Mouse (Mus musculus) MEL (cell line): ENCODE measurements at regions not wholly inside any gene's neighbourhood (a gene's known extent, or its start where the extent isn't known, plus 50 kb on each side); places are given as distances from the start of the nearest gene placed in this dataset.

Source experiments
- DNase-seq: peaks from one replicate; pipeline ENCODE4 v3.0.0; 2011; ENCODE audit warnings: low read depth, low spot score
- H3K27ac ChIP-seq: 2 replicates; pipeline ENCODE4 v1.5.1; 2012; ENCODE audit warnings: low read depth, mild to moderate bottlenecking, control low read depth, low read length, moderate library complexity; ENCODE audit not compliant: control insufficient read depth
- H3K27me3 ChIP-seq, 2 experiments: fragments of 150-350 bp in 1 of 2; sonication (generic) in 1 of 2; 2 replicates each; pipeline ENCODE4 v1.6.1; 2012; ENCODE audit warnings: low read length in 2 of 2, mild to moderate bottlenecking in 2 of 2, improper control_type of control experiment in 1 of 2, moderate library complexity in 1 of 2; ENCODE audit not compliant: insufficient read depth in 2 of 2, control insufficient read depth in 1 of 2
- H3K36me3 ChIP-seq, 2 experiments: 2 replicates each; pipeline ENCODE4 v1.6.1; 2012 to 2014; ENCODE audit warnings: low read length in 2 of 2, improper control_type of control experiment in 1 of 2, inconsistent platforms in 1 of 2, mild to moderate bottlenecking in 1 of 2; ENCODE audit not compliant: insufficient read depth in 2 of 2, control insufficient read depth in 1 of 2
- H3K4me1 ChIP-seq, 2 experiments: fragments of 150-350 bp in 1 of 2; sonication (generic) in 1 of 2; 2 replicates each; pipeline ENCODE4 v1.6.1; 2012; ENCODE audit warnings: low read length in 2 of 2, improper control_type of control experiment in 1 of 2, mild to moderate bottlenecking in 1 of 2; ENCODE audit not compliant: insufficient read depth in 2 of 2, control insufficient read depth in 1 of 2
- H3K4me3 ChIP-seq, 2 experiments: fragments of 150-350 bp in 1 of 2; sonication (generic) in 1 of 2; 2 replicates each; pipeline ENCODE4 v1.5.1; 2012; ENCODE audit warnings: low read depth in 2 of 2, low read length in 2 of 2, mild to moderate bottlenecking in 2 of 2, moderate library complexity in 2 of 2, control low read depth in 1 of 2, improper control_type of control experiment in 1 of 2; ENCODE audit not compliant: control insufficient read depth in 1 of 2, insufficient read depth in 1 of 2
- H3K79me2 ChIP-seq: 2 replicates; pipeline ENCODE4 v1.6.1; 2012; ENCODE audit warnings: mild to moderate bottlenecking, low read length, moderate library complexity; ENCODE audit not compliant: control insufficient read depth, poor library complexity, insufficient read depth
- H3K9ac ChIP-seq: 2 replicates; pipeline ENCODE4 v1.6.1; 2012; ENCODE audit warnings: low read depth, mild to moderate bottlenecking, control low read depth, low read length, moderate library complexity; ENCODE audit not compliant: control insufficient read depth, poor library complexity, severe bottlenecking
- H3K9me3 ChIP-seq: fragments of 150-350 bp; sonication (generic); replicated peaks from 2 replicates; pipeline ENCODE4 v1.6.1; 2012; ENCODE audit warnings: mild to moderate bottlenecking, low read length, improper control_type of control experiment, moderate library complexity; ENCODE audit not compliant: insufficient read depth
- BHLHE40 ChIP-seq: IDR thresholded peaks from 2 replicates; pipeline ENCODE4 v1.6.1; 2012; ENCODE audit warnings: low read depth, mild to moderate bottlenecking, inconsistent platforms, low read length, improper control_type of control experiment, borderline replicate concordance
- CHD1 ChIP-seq: IDR thresholded peaks from 2 replicates; pipeline ENCODE4 v1.6.1; 2012; ENCODE audit warnings: low read depth, mild to moderate bottlenecking, inconsistent platforms, low read length, improper control_type of control experiment
- CTCF ChIP-seq, 3 experiments: IDR thresholded peaks in 2 of 3; conservative IDR thresholded peaks in 1 of 3; 2 replicates each; pipeline ENCODE4 v1.5.1; 2011 to 2012; ENCODE audit warnings: low read length in 3 of 3, low read depth in 2 of 3, mild to moderate bottlenecking in 2 of 3, improper control_type of control experiment in 1 of 3, inconsistent platforms in 1 of 3, mixed read lengths in 1 of 3, moderate library complexity in 1 of 3; ENCODE audit not compliant: control insufficient read depth in 1 of 3, insufficient read depth in 1 of 3, poor library complexity in 1 of 3, severe bottlenecking in 1 of 3
- EP300 ChIP-seq, 2 experiments: IDR thresholded peaks; 2 replicates each; pipeline ENCODE4 v1.6.1; 2011; ENCODE audit warnings: improper control_type of control experiment in 2 of 2, low read length in 2 of 2, low read depth in 1 of 2, mild to moderate bottlenecking in 1 of 2
- ETS1 ChIP-seq: IDR thresholded peaks from 2 replicates; pipeline ENCODE4 v1.6.1; 2012; ENCODE audit warnings: low read depth, mild to moderate bottlenecking, inconsistent platforms, low read length, improper control_type of control experiment, moderate library complexity
- GABPA ChIP-seq: IDR thresholded peaks from 2 replicates; pipeline ENCODE4 v1.6.1; 2012; ENCODE audit warnings: low read depth, mild to moderate bottlenecking, inconsistent platforms, low read length, improper control_type of control experiment, moderate library complexity
- HCFC1 ChIP-seq: IDR thresholded peaks from 2 replicates; pipeline ENCODE4 v1.6.1; 2012; ENCODE audit warnings: low read depth, mild to moderate bottlenecking, inconsistent platforms, low read length, improper control_type of control experiment, moderate library complexity
- JUND ChIP-seq: IDR thresholded peaks from 2 replicates; pipeline ENCODE4 v1.6.1; 2011; ENCODE audit warnings: low read depth, mild to moderate bottlenecking, improper control_type of control experiment, low read length
- MAFK ChIP-seq: IDR thresholded peaks from 2 replicates; pipeline ENCODE4 v1.6.1; 2011; ENCODE audit warnings: low read depth, mild to moderate bottlenecking, low read length, improper control_type of control experiment, borderline replicate concordance
- MAZ ChIP-seq: IDR thresholded peaks from 2 replicates; pipeline ENCODE4 v1.6.1; 2012; ENCODE audit warnings: low read depth, mild to moderate bottlenecking, inconsistent platforms, low read length, improper control_type of control experiment
- MEF2A ChIP-seq: IDR thresholded peaks from 2 replicates; pipeline ENCODE4 v1.6.1; 2014; ENCODE audit warnings: low read depth, mild to moderate bottlenecking, inconsistent platforms, low read length, improper control_type of control experiment; ENCODE audit not compliant: poor library complexity, insufficient replicate concordance, severe bottlenecking; ENCODE audit errors: extremely low read depth
- MYB ChIP-seq: IDR thresholded peaks from 2 replicates; pipeline ENCODE4 v1.6.1; 2011; ENCODE audit warnings: mild to moderate bottlenecking, low read depth, low read length, improper control_type of control experiment
- POLR2A ChIP-seq, 2 experiments: IDR thresholded peaks; 2 replicates each; pipeline ENCODE4 v1.6.1; 2011 to 2012; ENCODE audit warnings: low read length in 2 of 2, mild to moderate bottlenecking in 2 of 2, control low read depth in 1 of 2, improper control_type of control experiment in 1 of 2, low read depth in 1 of 2, moderate library complexity in 1 of 2; ENCODE audit not compliant: control insufficient read depth in 1 of 2, insufficient read depth in 1 of 2, poor library complexity in 1 of 2
- POLR2AphosphoS5 ChIP-seq: IDR thresholded peaks from 2 replicates; pipeline ENCODE4 v1.6.1; 2012; ENCODE audit warnings: low read depth, borderline replicate concordance, mild to moderate bottlenecking, inconsistent platforms, low read length, moderate library complexity, mixed read lengths
- RAD21 ChIP-seq: IDR thresholded peaks from 2 replicates; pipeline ENCODE4 v1.6.1; 2011; ENCODE audit warnings: mild to moderate bottlenecking, low read depth, low read length, improper control_type of control experiment
- RCOR1 ChIP-seq: IDR thresholded peaks from 2 replicates; pipeline ENCODE4 v1.6.1; 2012; ENCODE audit warnings: low read depth, mild to moderate bottlenecking, inconsistent platforms, low read length, improper control_type of control experiment
- SMC3 ChIP-seq: IDR thresholded peaks from 2 replicates; pipeline ENCODE4 v1.6.1; 2011; ENCODE audit warnings: low read depth, low read length, improper control_type of control experiment
- ZC3H11A ChIP-seq: IDR thresholded peaks from 2 replicates; pipeline ENCODE4 v1.6.1; 2012; ENCODE audit warnings: low read depth, mild to moderate bottlenecking, inconsistent platforms, low read length, improper control_type of control experiment
- ZMIZ1 ChIP-seq: IDR thresholded peaks from 2 replicates; pipeline ENCODE4 v1.6.1; 2012; ENCODE audit warnings: low read depth, mild to moderate bottlenecking, inconsistent platforms, low read length, improper control_type of control experiment, moderate library complexity
- ZNF384 ChIP-seq: IDR thresholded peaks from 2 replicates; pipeline ENCODE4 v1.6.1; 2012; ENCODE audit warnings: low read depth, mild to moderate bottlenecking, inconsistent platforms, low read length, improper control_type of control experiment

- DNase-seq, result peak; percentile 77
- no peaks in the 10 kb centered on the region for H3K9me3 ChIP-seq
- H3K79me2 ChIP-seq, result no peaks in the 10 kb centered on the region
- TF ChIP-seq CHD1 (no peak), RCOR1 (no peak), ZMIZ1 (no peak), MAZ (no peak), GABPA (no peak), MYB (peak; percentile 46; the same call in 1 of the 2 replicates), HCFC1 (no peak), EP300 (IDR thresholded peaks at IDR 0.05; ENCODE audit: low read depth in 1 of 2, low read length in 2 of 2) (peak; percentile 43 to 55; a peak in 3 of 4 replicates), BHLHE40 (no peak), ETS1 (peak; percentile 80), POLR2A (IDR thresholded peaks at IDR 0.05; ENCODE audit: control insufficient read depth in 1 of 2, insufficient read depth in 1 of 2, low read depth in 1 of 2, low read length in 2 of 2, poor library complexity in 1 of 2) (no peak), MAFK (no peak), POLR2AphosphoS5 (no peak)
- peaks cover 4 to 15% of the 10 kb centered on the region in 2 experiments; a peak in 3 of 4 replicates for H3K4me1 ChIP-seq
- peaks cover 0 to 10% of the 10 kb centered on the region in 2 experiments; a peak in 2 of 4 replicates for H3K36me3 ChIP-seq
- H3K27ac ChIP-seq, result no peak overlapping the region
- no peak overlapping the region for H3K9ac ChIP-seq
- H3K27me3 ChIP-seq, result peaks cover 0 to 2% of the 10 kb centered on the region in 2 experiments; a peak in 1 of 4 replicates
- no peak overlapping the region for H3K4me3 ChIP-seq
These were observed 54.0 kb upstream of the Jade2 start for GRCm38 (mm10) chr11:51911481-51911880.

GRCm38 (mm10) chr11:51915656-51916032 is 51.8 kb upstream of the Cdkn2aipnl start:
- H3K27me3 ChIP-seq, result no peaks in the 10 kb centered on the region
- peak overlapping the region; percentile 18 to 35; a peak in 3 of 4 replicates for H3K4me3 ChIP-seq
- TF ChIP-seq JUND (no peak), MEF2A (no peak), EP300 (IDR thresholded peaks at IDR 0.05; ENCODE audit: low read depth in 1 of 2, low read length in 2 of 2) (no peak), MYB (no peak), ZC3H11A (no peak), ZNF384 (no peak), SMC3 (no peak), CTCF (IDR thresholded peaks at IDR 0.05 in 2 of 3, conservative IDR thresholded peaks at IDR 0.05 in 1 of 3; ENCODE audit: control insufficient read depth in 1 of 3, insufficient read depth in 1 of 3, low read depth in 2 of 3, low read length in 3 of 3, poor library complexity in 1 of 3, severe bottlenecking in 1 of 3) (no peak), RAD21 (no peak), HCFC1 (no peak), POLR2A (IDR thresholded peaks at IDR 0.05; ENCODE audit: control insufficient read depth in 1 of 2, insufficient read depth in 1 of 2, low read depth in 1 of 2, low read length in 2 of 2, poor library complexity in 1 of 2) (no peak)
- no peak for DNase-seq
- H3K9me3 ChIP-seq, result no peaks in the 10 kb centered on the region
- no peak overlapping the region for H3K27ac ChIP-seq
- no peaks in the 10 kb centered on the region for H3K79me2 ChIP-seq
- H3K36me3 ChIP-seq, result peaks cover 0 to 15% of the 10 kb centered on the region in 2 experiments; a peak in 2 of 4 replicates
- H3K9ac ChIP-seq, result peak overlapping the region; percentile 49; the same call in 1 of the 2 replicates
- peaks cover 5 to 20% of the 10 kb centered on the region in 2 experiments; a peak in 3 of 4 replicates for H3K4me1 ChIP-seq
